Mouse (Mus musculus) erythroblast, embryonic 14.5 days (primary cell): ENCODE data around the gene Rfwd3. TPM values are rescaled to one million over a fixed set of nuclear protein-coding genes. Genes with fewer than 3 reads are reported as not detected.

Experiments used
- H3K27me3 ChIP-seq: 2 replicates; pipeline ENCODE4 v1.6.1; 2012; ENCODE audit warnings: inconsistent platforms; ENCODE audit not compliant: control insufficient read depth
- H3K36me3 ChIP-seq: 2 replicates; pipeline ENCODE4 v1.6.1; 2012; ENCODE audit warnings: mild to moderate bottlenecking, inconsistent platforms; ENCODE audit not compliant: control insufficient read depth
- H3K4me1 ChIP-seq: 2 replicates; pipeline ENCODE4 v1.6.1; 2012; ENCODE audit warnings: inconsistent platforms; ENCODE audit not compliant: control insufficient read depth
- H3K4me3 ChIP-seq: replicated peaks from 2 replicates; pipeline ENCODE3; 2012; ENCODE audit warnings: moderate library complexity, mild to moderate bottlenecking, inconsistent platforms
- H3K9me3 ChIP-seq: 2 replicates; pipeline ENCODE4 v1.6.1; 2012; ENCODE audit warnings: low read length, inconsistent platforms, mixed read lengths; ENCODE audit not compliant: control insufficient read depth
- GATA1 ChIP-seq: IDR thresholded peaks from 2 replicates; pipeline ENCODE4 v1.6.1; 2012; ENCODE audit warnings: low read length, inconsistent platforms, mixed read lengths
- TAL1 ChIP-seq: IDR thresholded peaks from 3 replicates; pipeline ENCODE4 v1.6.1; 2012; ENCODE audit warnings: low read length, inconsistent platforms, mixed read lengths
- polyA plus RNA-seq: library from polyadenylated mRNA; stranded (reverse); fragments of >175 nt; gene quantifications from 2 replicates; pipeline ENCODE4 v1.2.3, GENCODE M21; 2012

The Rfwd3 gene
- 0.63 TPM in 2 replicates for polyA plus RNA-seq

DNA sequence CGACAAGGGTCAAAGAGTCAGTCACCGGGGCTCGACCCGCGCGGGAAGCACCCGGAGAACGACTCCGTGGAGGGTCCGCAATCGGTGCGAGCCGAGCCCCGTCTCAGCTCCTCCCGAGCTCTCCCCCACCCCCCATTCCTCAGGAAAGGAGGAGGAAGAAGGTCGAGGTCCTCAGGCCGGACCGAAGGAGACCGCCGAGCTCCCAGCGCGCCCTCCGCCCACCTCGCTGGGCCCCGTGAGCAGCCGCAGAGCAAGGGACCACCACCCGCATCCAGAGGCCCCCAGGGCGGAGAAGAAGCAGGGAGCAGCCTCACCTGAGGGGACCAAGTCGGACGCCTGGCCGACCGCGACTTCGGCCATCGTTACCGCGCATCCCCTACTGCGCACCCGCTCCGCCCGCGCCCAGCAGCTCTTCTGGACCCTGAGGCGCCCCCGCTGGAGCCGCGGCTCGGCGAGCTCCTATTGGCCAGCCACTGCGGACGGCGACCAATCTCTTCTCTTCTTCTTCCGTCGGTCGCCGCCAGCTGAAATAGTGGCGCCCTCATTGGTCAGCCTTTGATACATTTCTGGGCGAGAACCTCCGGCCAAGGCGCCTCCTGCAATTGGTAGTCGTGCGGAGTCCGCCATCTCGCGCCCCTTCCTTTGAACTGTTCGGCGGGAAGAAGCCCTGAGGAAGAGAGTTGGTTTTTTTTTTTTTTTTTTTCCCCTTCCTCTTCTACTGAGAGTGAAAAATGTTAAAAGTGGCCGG is at the start of gene Rfwd3:
Gene Rfwd3, minus strand, starts transcription at position 402 of the 748 bp plus-strand sequence.
- Histone ChIP-seq H3K4me3 (peak within 1 kb of the TSS; percentile 100), H3K4me1 (peaks cover 35% of the 10 kb centered on the region), H3K9me3 (no peaks in the 10 kb centered on the region), H3K27me3 (no peaks in the 10 kb centered on the region), H3K36me3 (peaks cover 32% of the 10 kb centered on the region)
- TF ChIP-seq GATA1 = no peak
- TF ChIP-seq TAL1 = no peak

DNA sequence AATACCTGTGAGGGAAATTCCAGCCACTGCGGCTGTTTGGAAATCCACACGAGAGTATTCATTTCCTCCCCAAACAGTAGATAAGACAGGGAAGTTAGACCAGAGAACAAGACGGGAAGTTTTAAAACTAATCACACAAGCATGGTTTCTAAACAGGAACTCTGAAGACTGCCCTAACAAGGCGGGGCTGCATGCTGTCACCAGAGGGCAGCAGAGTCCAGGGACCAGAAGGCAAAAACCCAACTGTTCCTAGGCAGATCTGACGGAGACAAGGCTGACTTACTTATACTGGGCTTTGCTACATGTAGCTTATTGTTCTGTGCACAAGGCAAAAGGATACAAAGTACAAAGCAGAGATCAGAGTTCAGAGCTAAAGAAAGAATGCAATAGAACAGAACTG is 43.2 kb upstream of the Rfwd3 start:
- no peak overlapping the region for H3K4me3 ChIP-seq
- H3K4me1 ChIP-seq = peaks cover 2% of the 10 kb centered on the region
- TF ChIP-seq GATA1 = no peak
- TF ChIP-seq TAL1 = no peak
- H3K9me3 ChIP-seq = no peaks in the 10 kb centered on the region
- no peaks in the 10 kb centered on the region for H3K36me3 ChIP-seq
- H3K27me3 ChIP-seq = peaks cover 23% of the 10 kb centered on the region

DNA sequence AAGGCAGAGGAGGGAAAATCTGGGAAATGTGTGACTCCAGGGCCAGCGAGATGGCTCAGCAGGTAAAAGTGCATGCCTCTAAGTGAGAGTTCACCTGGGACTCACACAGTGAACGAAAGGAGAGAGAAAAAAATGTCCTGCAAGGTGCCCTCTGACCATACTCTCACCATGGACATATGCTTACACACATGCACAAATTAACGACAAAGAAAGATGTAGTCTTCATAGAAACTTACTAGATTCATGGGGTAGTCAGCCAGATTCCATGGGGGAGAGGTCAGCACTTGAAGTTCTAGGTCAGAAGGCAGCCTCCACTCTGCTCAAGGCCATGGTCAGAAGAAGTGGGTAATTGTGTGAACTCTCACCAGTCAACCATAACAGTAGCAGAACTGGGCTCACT is 40.2 kb upstream of the Rfwd3 start:
- TF ChIP-seq TAL1 (no peak), GATA1 (no peak)

DNA sequence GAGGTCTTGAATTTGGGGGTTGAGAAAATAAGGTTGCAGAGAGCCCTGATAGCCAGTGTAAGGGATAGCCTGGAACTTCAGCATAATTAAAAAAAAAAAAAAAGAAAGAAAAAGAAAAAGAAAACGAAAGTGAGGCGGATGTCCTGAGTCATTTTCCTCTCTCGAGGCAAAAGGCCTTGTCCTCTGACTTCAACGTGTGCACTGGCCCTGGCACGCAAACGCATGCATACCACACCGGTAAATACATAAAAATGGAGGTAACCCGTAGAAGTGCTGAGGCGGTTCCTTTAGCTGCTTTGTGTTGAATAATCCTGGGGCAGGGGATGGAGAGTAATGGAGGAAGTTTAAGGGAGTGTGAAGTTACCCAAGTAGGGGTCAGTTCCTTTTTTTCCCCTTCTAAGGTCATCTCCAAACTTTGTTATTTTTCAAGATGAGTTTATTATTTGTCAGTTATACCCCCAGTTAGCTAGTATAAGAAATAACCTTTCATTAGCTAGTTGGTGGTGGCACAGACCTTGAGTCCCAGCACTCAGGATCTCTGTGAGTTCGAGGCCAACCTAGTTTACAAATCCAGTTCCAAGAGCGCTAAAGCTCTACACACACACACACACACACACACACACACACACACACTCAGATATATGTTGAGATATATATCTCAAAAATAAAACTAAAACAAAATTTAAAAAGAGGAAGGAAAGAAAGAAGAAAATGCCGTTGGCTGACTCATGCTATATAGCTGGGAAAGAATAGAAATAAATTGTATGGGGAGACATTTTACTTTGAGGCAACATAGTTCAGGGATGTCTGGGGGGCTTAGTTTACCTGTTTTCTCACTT is 38.6 kb upstream of the Rfwd3 start:
- TF ChIP-seq TAL1 (no peak), GATA1 (no peak)
- Histone ChIP-seq H3K4me1 (peaks cover 12% of the 10 kb centered on the region), H3K27me3 (peaks cover 52% of the 10 kb centered on the region), H3K36me3 (no peaks in the 10 kb centered on the region), H3K9me3 (no peaks in the 10 kb centered on the region), H3K4me3 (peak overlapping the region; percentile 66)

More for the DNA sequence above, 40.2 kb upstream of the Rfwd3 start:
- peaks cover 52% of the 10 kb centered on the region for H3K27me3 ChIP-seq
- H3K36me3 ChIP-seq = no peaks in the 10 kb centered on the region
- H3K4me3 ChIP-seq = no peak overlapping the region
- peaks cover 12% of the 10 kb centered on the region for H3K4me1 ChIP-seq
- no peaks in the 10 kb centered on the region for H3K9me3 ChIP-seq

DNA sequence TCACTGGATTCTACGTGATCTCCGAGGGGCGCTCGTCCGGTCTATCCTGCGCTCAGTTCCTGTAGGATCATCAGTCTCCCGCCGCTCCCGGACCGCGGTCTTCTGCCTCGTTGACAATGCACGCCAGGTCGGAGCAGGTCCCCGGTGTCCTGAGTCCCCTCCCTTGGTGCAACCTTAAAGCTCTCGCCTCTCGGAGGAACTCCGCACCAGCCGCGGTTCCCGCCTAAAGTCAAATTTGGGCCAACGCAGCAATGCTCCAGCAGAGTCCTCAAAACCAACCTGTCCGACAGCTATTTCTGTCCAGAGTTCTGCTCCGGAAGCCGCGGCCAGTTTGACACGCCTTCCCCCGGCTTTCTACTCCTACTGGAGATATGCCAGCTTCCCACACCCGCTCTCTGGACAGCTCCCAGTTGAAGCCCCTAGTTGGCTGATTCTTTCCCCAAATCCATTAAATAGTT is 37.9 kb upstream of the Rfwd3 start, which contains the start of gene Mlkl:
Gene Mlkl, minus strand, starts transcription at position 288 of the 458 bp plus-strand sequence.
- no peak for TF ChIP-seq TAL1
- TF ChIP-seq GATA1 = no peak
- Histone ChIP-seq H3K4me1 (peaks cover 12% of the 10 kb centered on the region), H3K9me3 (no peaks in the 10 kb centered on the region), H3K36me3 (no peaks in the 10 kb centered on the region), H3K4me3 (peak within 1 kb of the TSS; percentile 66), H3K27me3 (peaks cover 52% of the 10 kb centered on the region)

DNA sequence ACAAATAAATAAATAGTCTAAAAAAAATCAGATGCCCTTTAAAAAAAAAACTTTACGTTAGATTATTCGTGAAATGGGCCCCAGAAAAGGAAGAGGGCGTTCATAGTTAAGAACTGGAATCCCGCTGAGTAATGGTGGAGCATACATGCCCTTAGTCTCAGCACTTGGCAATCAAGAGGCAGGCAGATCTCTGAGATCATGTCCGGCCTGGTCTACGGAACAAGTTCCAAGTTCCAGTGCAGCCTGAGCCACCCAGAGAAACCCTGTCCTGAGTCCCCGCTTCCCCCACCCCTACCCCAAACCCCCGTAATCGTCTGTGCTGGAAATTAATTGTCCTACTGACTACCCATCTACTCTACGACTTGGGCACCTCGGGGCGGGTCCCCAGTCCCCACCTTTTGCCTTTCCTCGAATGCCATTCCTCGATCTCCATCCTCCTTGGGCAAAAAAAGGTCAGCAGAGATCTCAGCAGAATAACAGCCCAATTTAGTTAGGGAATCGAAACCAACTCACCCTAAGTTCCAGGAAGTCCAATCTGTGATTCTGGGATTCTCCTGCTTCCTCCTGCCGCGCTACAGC is 37.4 kb upstream of the Rfwd3 start:
- Histone ChIP-seq H3K27me3 (peaks cover 52% of the 10 kb centered on the region), H3K36me3 (no peaks in the 10 kb centered on the region), H3K4me1 (peaks cover 12% of the 10 kb centered on the region), H3K4me3 (peak overlapping the region; percentile 66), H3K9me3 (no peaks in the 10 kb centered on the region)
- no peak for TF ChIP-seq GATA1
- TF ChIP-seq TAL1 = no peak

DNA sequence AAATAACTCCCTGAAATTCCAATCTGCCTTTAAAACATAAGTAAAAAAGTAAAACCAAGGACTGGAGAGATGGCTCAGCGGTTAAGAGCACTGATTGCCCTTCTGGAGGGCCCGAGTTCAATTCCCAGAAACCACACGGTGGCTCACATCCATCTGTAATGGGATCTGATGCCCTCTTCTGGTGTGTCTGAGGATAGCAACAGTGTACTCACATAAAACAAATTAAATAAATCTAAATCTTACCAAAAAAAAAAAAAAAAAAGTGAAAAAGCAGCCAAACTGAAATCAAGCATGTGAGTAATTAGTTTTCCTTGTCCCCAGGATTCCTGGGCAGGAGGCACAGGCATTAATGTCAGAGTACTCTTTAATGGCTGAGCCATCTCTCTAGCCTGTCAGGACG is 36.7 kb upstream of the Rfwd3 start:
- peaks cover 52% of the 10 kb centered on the region for H3K27me3 ChIP-seq
- H3K4me3 ChIP-seq = no peak overlapping the region
- H3K4me1 ChIP-seq = peaks cover 12% of the 10 kb centered on the region
- no peaks in the 10 kb centered on the region for H3K36me3 ChIP-seq
- no peak for TF ChIP-seq TAL1
- TF ChIP-seq GATA1 = no peak
- no peaks in the 10 kb centered on the region for H3K9me3 ChIP-seq

DNA sequence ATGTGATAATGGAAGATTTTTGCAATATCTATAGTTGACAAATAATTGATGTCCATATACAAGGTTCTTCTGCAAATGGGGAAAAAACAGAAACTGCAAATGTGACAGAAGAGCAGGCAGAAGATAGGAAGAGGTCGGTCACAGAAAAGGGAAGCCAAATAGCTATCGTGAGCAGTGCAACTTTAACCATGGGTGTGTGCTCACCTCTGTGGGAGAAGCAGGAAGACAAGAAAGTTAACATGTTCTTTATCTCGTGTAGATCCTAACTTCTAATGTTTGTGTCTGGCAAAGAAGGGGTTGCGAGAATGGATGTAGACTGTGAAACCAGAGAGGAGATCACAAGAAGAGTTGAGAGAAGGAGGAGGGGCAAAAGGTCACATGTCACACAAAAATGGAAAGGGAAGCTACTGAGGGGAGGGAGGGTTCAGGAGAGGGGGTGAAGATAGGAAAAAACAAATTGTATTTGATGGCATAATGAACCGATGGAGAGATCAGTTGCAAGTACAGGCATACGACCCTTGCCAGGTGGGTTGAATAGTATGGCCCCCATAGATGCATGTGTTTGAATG is 25.3 kb upstream of the Rfwd3 start:
- H3K4me3 ChIP-seq = no peak overlapping the region
- no peaks in the 10 kb centered on the region for H3K4me1 ChIP-seq
- no peak for TF ChIP-seq TAL1
- TF ChIP-seq GATA1 = no peak
- no peaks in the 10 kb centered on the region for H3K36me3 ChIP-seq
- no peaks in the 10 kb centered on the region for H3K9me3 ChIP-seq
- H3K27me3 ChIP-seq = peaks cover 6% of the 10 kb centered on the region
